Mouse (Mus musculus) layer of hippocampus, adult 11-12 months (tissue): ENCODE measurements at regions not wholly inside any gene's neighbourhood (a gene's known extent, or its start where the extent isn't known, plus 50 kb on each side); places are given as distances from the start of the nearest gene placed in this dataset.

ENCODE experiments used
- DNase-seq: peaks from one replicate; pipeline ENCODE4 v3.0.0; 2022; ENCODE audit warnings: low spot score

GRCm38 (mm10) chr3:101749841-101750240, 98.9 kb downstream of the Mab21l3 start:
- no peak for DNase-seq

- peak; percentile 3 for DNase-seq
Observed at GRCm38 (mm10) chr3:101749031-101749632, 99.6 kb downstream of the Mab21l3 start.

GRCm38 (mm10) chr3:101748186-101748585, 100.6 kb downstream of the Mab21l3 start:
- no peak for DNase-seq

DNA sequence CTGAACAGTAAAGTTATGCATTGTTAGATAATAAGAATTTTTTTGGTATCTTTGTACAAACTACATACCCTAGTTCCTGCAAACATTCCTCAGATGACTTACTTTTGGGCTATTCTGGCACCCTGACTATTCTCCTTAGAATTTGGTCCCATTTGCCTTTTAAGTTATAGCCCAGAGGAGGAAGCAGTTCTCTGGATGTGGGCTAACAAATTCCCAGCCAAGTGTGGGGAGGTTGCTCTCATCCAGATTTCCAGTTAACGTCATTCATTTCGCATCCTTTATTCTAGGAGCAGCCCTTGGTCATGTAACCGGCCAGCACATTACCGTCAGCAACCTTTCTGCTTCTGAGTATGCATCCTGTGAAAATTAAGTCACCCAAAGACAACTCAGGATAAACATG, 107.9 kb downstream of the Mab21l3 start:
- no peak for DNase-seq

GRCm38 (mm10) chr3:101737197-101737596, 111.6 kb downstream of the Mab21l3 start:
- DNase-seq = no peak

GRCm38 (mm10) chr3:101729044-101729443, 119.7 kb downstream of the Mab21l3 start:
- no peak for DNase-seq

DNA sequence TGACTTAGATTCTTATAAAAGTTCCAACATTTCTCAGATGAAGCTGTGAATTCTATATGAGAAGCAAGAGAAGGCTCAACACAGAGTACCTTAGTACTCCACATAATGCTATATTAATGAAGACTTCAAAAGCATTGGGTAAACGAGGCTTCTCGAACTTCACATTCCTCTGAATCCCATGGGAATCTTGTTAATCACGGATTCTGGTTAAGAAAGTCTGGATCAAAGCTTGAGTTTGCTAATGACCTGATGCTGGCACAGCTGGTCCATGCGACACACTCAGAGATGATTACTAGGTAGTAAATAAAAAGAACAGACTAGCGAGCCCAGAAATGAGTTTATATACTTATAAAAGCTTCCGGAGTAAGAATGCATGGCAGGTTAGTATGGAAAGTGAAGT, 118.4 kb upstream of the Atp1a1 start:
- no peak for DNase-seq

DNA sequence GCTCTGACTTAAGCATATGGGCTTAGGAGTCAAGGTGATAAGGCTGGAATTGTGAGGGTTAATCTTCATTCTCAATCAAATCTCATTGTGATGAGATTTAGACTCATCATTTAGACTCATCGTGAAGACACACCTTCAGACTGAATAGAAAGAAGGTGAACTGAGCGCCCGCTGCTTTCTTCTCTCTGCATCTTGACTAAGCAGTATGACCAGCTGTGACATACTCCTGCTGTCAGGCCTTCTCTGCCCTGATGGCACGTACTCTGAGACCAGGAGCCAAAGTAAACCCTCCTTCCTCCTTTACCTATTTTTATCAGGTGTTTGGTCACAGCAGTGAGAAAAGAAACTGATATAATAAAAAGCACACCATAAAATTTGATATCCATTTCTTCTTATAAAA, 117.5 kb upstream of the Atp1a1 start:
- DNase-seq = no peak

DNA sequence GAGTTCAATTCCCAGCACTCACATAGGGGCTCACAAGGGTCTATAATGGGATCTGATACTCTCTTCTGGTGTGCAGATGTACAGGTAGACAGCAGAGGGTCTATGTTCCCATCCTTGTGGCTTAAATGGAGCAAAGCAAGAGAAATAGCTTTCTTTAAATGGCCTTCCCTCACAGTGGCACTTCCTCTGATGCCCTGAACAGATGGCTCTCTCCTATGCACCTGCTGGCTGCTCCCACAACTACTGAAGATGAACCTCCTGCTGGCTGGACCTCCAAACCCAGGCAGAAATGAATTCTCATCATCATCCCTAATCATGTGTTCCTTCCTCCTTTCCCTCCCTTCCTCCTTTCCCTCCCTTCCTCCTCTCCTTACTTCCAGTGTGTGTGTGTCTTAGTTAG, 110.9 kb upstream of the Atp1a1 start:
- DNase-seq = no peak

DNA sequence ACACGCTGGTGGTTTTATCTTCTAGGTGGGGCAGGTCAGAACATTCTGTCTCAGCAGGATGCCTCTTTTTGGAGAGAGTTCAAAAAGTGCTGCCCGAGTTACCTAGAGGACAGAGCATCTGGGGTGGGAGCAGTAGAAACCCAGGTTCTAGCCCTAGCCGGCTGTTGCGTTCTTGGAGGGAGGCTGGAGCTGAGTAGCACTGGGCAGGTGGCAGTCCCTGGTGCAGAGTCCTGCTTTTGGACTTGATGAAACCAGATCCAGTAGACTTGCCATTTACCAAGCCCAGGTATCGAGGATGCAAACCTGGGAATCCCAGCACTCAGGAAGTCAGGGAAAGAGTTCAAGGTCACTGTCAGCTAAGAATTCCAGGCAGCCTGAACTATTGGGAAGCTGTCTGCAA, 110.3 kb upstream of the Atp1a1 start:
- no peak for DNase-seq

DNA sequence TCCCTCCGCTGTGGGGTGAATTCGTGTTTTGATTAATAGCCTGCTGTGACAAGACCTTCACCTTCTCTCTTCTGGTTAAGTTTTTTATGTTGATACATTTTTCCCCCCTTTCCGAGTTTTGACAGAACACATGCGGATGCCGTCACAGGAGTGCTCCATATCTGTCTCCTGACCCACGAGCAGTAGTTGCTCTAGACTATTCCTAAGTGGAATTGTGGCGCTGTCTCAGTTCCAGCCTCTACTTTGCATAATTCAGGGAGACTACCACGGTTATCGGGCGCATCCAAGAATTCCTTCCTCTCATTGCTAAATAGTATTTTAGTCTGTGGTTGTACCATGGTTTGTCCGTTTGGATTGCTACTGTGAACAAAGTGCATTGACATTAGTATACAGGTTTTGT, 109.2 kb upstream of the Atp1a1 start:
- DNase-seq = no peak

GRCm38 (mm10) chr3:101713138-101713638, 108.7 kb upstream of the Atp1a1 start:
- no peak for DNase-seq

DNA sequence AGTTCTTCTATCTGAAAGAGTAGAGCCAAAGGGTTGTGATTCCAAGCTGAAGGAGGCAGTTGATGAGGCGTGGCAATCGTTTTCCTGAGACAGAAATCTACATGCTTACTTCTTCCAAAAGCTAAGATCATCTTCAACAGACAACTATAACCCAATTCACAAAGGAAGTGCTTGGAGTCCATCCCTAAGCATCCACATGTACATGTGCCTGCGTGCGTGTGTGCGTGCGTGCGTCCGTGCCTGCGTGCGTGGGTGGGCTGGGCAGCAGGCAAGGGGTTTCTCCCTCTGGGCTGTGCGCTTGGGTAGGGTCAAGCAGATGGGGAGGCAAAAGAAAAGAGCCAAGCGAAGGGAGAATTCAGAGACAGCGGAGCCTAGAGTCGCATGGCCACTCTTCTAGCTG, 108.2 kb upstream of the Atp1a1 start:
- DNase-seq = no peak

DNA sequence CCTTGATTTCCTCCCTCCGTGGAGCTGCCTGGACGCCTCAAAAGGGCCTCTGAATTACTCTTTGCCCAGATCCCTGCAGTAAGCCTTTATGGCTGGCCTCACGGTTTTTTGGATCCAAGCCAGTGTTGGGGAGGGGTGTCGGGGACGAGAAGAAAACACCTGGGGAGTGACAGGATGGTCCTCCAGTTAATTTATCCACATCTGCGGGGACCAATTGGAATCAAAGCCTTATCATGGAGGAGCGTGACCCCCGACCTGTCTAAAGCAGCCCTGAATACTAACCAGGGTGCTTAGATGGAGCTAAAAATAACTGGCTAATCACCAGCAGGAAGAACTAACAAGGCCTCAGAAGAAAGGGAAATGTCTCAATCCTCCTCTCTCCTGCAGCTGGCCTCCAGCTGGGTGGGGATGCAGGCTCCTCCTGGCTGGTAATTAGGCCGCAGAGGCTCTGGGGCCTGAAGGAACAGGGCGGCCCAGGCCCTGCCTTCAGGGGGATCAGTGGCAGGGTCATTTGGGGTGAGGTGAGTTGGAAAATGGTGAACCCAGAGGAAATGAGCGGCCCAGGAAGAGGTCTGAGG, 107.2 kb upstream of the Atp1a1 start:
- no peak for DNase-seq

DNA sequence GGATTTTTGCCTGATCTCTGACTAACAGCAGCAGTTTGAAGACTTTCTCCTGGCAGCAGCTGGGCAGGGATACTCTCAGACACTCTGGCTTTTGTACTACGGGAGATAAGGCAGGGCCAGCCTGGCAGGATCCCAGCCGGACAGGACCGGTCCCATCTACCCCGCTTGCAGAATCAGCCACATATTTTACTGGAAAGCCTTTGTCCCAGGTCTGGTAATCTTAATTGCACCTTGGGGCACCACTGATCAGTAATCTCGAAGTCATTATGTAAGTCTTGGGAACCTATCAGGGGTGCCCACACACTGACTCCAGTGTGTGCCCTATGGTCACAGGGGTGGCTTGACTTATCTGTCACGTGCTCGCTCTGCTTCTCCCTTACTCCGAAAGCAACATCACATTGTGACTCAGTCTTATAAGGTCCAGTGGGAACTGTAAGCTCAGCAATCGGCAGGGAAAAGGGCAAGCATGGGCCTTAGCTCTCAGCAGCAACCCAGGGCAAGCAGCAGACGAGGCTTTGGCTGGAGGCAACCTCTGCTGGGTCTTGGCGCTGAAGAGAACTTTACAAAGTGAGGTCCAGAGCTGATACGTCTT, 105.0 kb upstream of the Atp1a1 start:
- DNase-seq = no peak

DNA sequence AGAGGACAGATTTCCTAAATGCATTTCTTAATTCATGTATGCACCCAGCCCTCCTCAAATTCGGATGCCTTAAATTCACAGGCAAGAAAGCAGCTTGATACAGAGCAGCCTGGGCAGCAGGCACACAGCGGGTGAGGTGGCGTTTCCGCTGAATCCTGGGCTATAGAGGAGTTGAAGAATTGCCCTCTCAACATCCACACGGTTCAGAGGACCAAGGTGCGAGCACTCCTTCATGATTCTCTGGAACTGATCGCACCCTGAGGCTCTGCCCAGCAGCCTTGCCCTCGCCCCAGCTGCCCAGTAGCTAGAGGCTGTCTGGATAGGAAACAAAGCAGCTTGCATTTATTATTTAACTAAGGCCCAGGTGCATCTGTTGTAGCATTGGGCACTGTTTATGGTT, 104.3 kb upstream of the Atp1a1 start:
- DNase-seq = no peak

GRCm38 (mm10) chr3:101704919-101705318, 100.4 kb upstream of the Atp1a1 start:
- DNase-seq = no peak

DNA sequence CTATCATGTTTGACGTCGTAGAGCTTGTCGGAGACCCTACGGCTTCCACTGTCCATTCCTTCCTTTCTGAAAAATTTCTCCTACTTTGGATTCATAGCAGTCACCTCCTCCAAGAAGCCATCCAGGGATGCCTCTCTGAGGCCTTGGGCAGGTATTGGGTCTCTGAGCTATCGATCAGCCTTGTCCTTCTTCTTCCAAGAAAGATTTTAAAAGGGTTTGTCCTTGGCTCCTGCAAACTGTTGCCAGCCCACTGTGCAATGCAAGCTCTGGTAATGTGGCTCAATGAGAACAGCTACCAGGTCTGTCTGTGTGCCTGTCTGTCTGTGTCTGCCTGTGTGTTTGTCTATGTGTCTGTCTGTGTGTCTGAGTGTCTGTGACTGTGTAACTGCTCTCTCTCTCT, 99.8 kb upstream of the Atp1a1 start:
- DNase-seq = no peak

DNA sequence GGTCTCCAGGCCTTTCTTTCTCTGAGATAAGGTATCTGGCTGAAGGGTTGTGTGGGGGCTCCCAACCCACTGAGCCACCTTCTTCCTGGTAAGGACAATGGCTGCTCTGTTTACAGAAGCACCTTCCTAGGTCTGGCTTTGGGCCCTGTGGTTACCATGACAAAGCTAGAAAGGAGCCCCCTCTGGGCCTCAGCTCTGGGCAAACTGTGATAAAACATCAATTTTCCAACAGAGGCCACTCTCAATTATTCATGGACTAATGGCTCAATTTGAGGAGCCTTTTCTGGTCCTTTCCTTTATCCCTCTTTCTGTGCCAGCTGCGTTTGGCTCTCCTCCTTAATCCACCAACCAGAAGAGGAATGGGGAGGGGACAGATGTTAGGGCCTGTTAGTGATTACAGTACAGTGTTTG, 97.3 kb upstream of the Atp1a1 start:
- DNase-seq = no peak

- DNase-seq = no peak
Observed at GRCm38 (mm10) chr3:101700974-101701610, 96.6 kb upstream of the Atp1a1 start.

DNA sequence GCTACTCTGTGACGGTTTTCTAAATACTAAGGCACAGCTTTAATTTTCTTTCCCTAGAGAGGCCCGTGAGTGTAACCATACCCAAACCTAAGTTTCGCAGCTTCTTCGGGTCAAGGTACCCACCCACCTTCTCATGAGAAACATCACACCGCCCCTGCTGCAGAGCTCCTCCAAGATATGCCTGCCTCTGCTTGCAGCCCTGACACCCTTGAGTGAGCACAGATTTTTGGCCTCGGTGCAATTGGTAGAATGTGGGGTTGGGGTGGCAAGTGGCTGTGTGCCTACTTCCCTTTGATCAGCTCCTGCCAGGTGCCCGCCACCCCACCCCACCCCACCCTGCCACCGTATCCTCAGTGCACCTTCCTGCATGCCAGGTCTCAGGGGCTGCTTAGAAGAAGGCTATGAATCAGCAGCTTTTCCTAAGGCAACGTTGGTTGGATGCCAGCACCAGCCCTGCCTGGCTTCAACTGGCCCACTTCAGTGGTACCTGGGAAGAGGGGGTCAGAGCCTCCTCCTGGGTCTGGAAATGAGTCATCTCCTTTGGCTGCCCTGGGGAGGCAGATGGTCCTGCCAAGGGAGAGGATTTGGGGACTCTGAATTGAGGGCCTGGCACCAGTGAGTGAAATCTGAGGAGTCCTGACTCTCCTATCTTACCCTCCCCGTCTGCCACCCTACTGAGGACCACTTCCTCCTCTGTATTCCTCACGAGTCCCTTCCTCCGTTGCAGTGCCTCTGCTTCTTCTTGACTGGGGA, 95.6 kb upstream of the Atp1a1 start:
- DNase-seq = no peak

- no peak for DNase-seq
Observed at GRCm38 (mm10) chr3:101696832-101697231, 92.3 kb upstream of the Atp1a1 start.

DNA sequence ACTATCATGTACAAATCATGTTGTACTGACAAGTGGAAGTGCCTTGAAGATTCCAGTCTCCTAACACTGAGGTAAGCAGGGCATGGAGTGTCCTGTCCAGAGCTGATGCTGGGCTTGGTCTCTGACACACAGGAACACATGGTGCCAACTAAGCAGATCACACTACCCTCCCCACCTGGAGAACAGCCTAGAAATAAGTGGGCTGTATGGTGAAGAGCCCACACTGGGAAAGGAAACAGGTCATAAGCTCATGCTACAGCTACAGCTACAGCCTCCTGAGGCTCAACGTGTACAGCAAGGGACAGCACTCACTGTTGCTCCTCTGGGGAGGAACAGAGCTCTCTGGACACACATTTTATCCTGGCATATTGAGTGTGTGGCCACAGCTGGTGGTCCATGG, 89.8 kb upstream of the Atp1a1 start:
- DNase-seq = no peak
